Mouse (Mus musculus): Measurements from ENCODE around the gene Itgae. TPM values are rescaled to one million over a fixed set of nuclear protein-coding genes. Genes with fewer than 3 reads are reported as not detected.

Gene Itgae
- polyA plus RNA-seq, 1 experiment = 0.08 TPM

GRCm38 (mm10) chr11:73076295-73076694 lies 14.1 kb upstream of the Itgae start:
- DNase-seq (ENCODE audit: low read depth) = no peak
- no peak for TF ChIP-seq CTCF (IDR thresholded peaks at IDR 0.05; ENCODE audit: borderline replicate concordance, extremely low read depth, insufficient read depth, insufficient read length)
- no peak for TF ChIP-seq POLR2A (IDR thresholded peaks at IDR 0.05; ENCODE audit: borderline replicate concordance, extremely low read depth, insufficient read depth, insufficient read length, poor library complexity, severe bottlenecking)

GRCm38 (mm10) chr11:73076733-73077132 lies 13.7 kb upstream of the Itgae start:
- TF ChIP-seq POLR2A (IDR thresholded peaks at IDR 0.05; ENCODE audit: borderline replicate concordance, extremely low read depth, insufficient read depth, insufficient read length, poor library complexity, severe bottlenecking) (no peak), CTCF (IDR thresholded peaks at IDR 0.05; ENCODE audit: borderline replicate concordance, extremely low read depth, insufficient read depth, insufficient read length) (no peak)
- DNase-seq (ENCODE audit: low read depth) = peak; percentile 35

GRCm38 (mm10) chr11:73077211-73077720 lies 13.1 kb upstream of the Itgae start:
- no peak for TF ChIP-seq POLR2A (IDR thresholded peaks at IDR 0.05; ENCODE audit: borderline replicate concordance, extremely low read depth, insufficient read depth, insufficient read length, poor library complexity, severe bottlenecking)
- no peak for TF ChIP-seq CTCF (IDR thresholded peaks at IDR 0.05; ENCODE audit: borderline replicate concordance, extremely low read depth, insufficient read depth, insufficient read length)
- peak; percentile 30 for DNase-seq (ENCODE audit: low read depth)

GRCm38 (mm10) chr11:73078615-73079014 lies 11.8 kb upstream of the Itgae start:
- TF ChIP-seq CTCF (IDR thresholded peaks at IDR 0.05; ENCODE audit: borderline replicate concordance, extremely low read depth, insufficient read depth, insufficient read length) (no peak), POLR2A (IDR thresholded peaks at IDR 0.05; ENCODE audit: borderline replicate concordance, extremely low read depth, insufficient read depth, insufficient read length, poor library complexity, severe bottlenecking) (no peak)
- DNase-seq (ENCODE audit: low read depth) = no peak

GRCm38 (mm10) chr11:73080306-73080705 lies 10.1 kb upstream of the Itgae start:
- no peak for TF ChIP-seq CTCF (IDR thresholded peaks at IDR 0.05; ENCODE audit: borderline replicate concordance, extremely low read depth, insufficient read depth, insufficient read length)
- no peak for TF ChIP-seq POLR2A (IDR thresholded peaks at IDR 0.05; ENCODE audit: borderline replicate concordance, extremely low read depth, insufficient read depth, insufficient read length, poor library complexity, severe bottlenecking)
- DNase-seq (ENCODE audit: low read depth) = no peak

GRCm38 (mm10) chr11:73084303-73084702 lies 6.1 kb upstream of the Itgae start:
- DNase-seq (ENCODE audit: low read depth) = no peak
- TF ChIP-seq POLR2A (IDR thresholded peaks at IDR 0.05; ENCODE audit: borderline replicate concordance, extremely low read depth, insufficient read depth, insufficient read length, poor library complexity, severe bottlenecking) (no peak), CTCF (IDR thresholded peaks at IDR 0.05; ENCODE audit: borderline replicate concordance, extremely low read depth, insufficient read depth, insufficient read length) (no peak)

GRCm38 (mm10) chr11:73084804-73085231 lies 5.6 kb upstream of the Itgae start:
- DNase-seq (ENCODE audit: low read depth) = peak; percentile 90
- TF ChIP-seq CTCF (IDR thresholded peaks at IDR 0.05; ENCODE audit: borderline replicate concordance, extremely low read depth, insufficient read depth, insufficient read length) (no peak), POLR2A (IDR thresholded peaks at IDR 0.05; ENCODE audit: borderline replicate concordance, extremely low read depth, insufficient read depth, insufficient read length, poor library complexity, severe bottlenecking) (no peak)

GRCm38 (mm10) chr11:73085391-73085790 lies 5.0 kb upstream of the Itgae start:
- no peak for TF ChIP-seq POLR2A (IDR thresholded peaks at IDR 0.05; ENCODE audit: borderline replicate concordance, extremely low read depth, insufficient read depth, insufficient read length, poor library complexity, severe bottlenecking)
- no peak for TF ChIP-seq CTCF (IDR thresholded peaks at IDR 0.05; ENCODE audit: borderline replicate concordance, extremely low read depth, insufficient read depth, insufficient read length)
- DNase-seq (ENCODE audit: low read depth) = peak; percentile 14

GRCm38 (mm10) chr11:73087700-73088480 lies 2.5 kb upstream of the Itgae start:
- DNase-seq (ENCODE audit: low read depth) = peak; percentile 22
- TF ChIP-seq POLR2A (IDR thresholded peaks at IDR 0.05; ENCODE audit: borderline replicate concordance, extremely low read depth, insufficient read depth, insufficient read length, poor library complexity, severe bottlenecking) = no peak
- no peak for TF ChIP-seq CTCF (IDR thresholded peaks at IDR 0.05; ENCODE audit: borderline replicate concordance, extremely low read depth, insufficient read depth, insufficient read length)

GRCm38 (mm10) chr11:73090826-73091225 lies 443 bp downstream of the Itgae start:
- TF ChIP-seq CTCF (IDR thresholded peaks at IDR 0.05; ENCODE audit: borderline replicate concordance, extremely low read depth, insufficient read depth, insufficient read length) = no peak
- TF ChIP-seq POLR2A (IDR thresholded peaks at IDR 0.05; ENCODE audit: borderline replicate concordance, extremely low read depth, insufficient read depth, insufficient read length, poor library complexity, severe bottlenecking) = no peak
- DNase-seq (ENCODE audit: low read depth) = no peak

GRCm38 (mm10) chr11:73092057-73092456 lies 1.7 kb downstream of the Itgae start:
- DNase-seq (ENCODE audit: low read depth) = no peak
- TF ChIP-seq POLR2A (IDR thresholded peaks at IDR 0.05; ENCODE audit: borderline replicate concordance, extremely low read depth, insufficient read depth, insufficient read length, poor library complexity, severe bottlenecking) = no peak
- no peak for TF ChIP-seq CTCF (IDR thresholded peaks at IDR 0.05; ENCODE audit: borderline replicate concordance, extremely low read depth, insufficient read depth, insufficient read length)

GRCm38 (mm10) chr11:73092877-73093276 lies 2.5 kb downstream of the Itgae start:
- no peak for DNase-seq (ENCODE audit: low read depth)
- TF ChIP-seq POLR2A (IDR thresholded peaks at IDR 0.05; ENCODE audit: borderline replicate concordance, extremely low read depth, insufficient read depth, insufficient read length, poor library complexity, severe bottlenecking) (no peak), CTCF (IDR thresholded peaks at IDR 0.05; ENCODE audit: borderline replicate concordance, extremely low read depth, insufficient read depth, insufficient read length) (no peak)

Measured in brain, embryonic 14.5 days (tissue).